Mouse (Mus musculus): Measurements from ENCODE around the gene Cacng7. TPM values are rescaled to one million over a fixed set of nuclear protein-coding genes. Genes with fewer than 3 reads are reported as not detected.

Gene Cacng7
- under 1 TPM in 1 of 2 experiments, not detected in 1; 0.62 TPM for polyA plus RNA-seq (2017; shearing (Covaris generic))

GRCm38 (mm10) chr7:3332619-3333521 is at the start of gene Cacng7:
Gene Cacng7 (plus strand): TSS chr7:3332955.

GRCm38 (mm10) chr7:3288976-3289970 is 43.5 kb upstream of the Cacng7 start, which contains the start of the genes Myadm and Prkcg:
Gene Myadm (plus strand): TSS chr7:3289080.
Gene Prkcg (plus strand): TSS chr7:3289179.

GRCm38 (mm10) chr7:3390413-3391080 is 57.8 kb downstream of the Cacng7 start, which contains the start of gene Cacng8:
Gene Cacng8 (plus strand): TSS chr7:3390683.

Other genes with a start within 250 kb of the Cacng7 start
- gene AU018091, start 163.8 kb upstream of the Cacng7 start, polyA plus RNA-seq (2017; shearing (Covaris generic)) = under 1 TPM; 0.06 to 0.22 TPM
- gene Nlrp12, start 83.2 kb upstream of the Cacng7 start, polyA plus RNA-seq (2017; shearing (Covaris generic)) = under 1 TPM; 0.12 to 0.20 TPM
- gene Myadm, start 43.9 kb upstream of the Cacng7 start, polyA plus RNA-seq (2017; shearing (Covaris generic)) = 10 to 100 TPM in 1 of 2 experiments, 1 to 10 TPM in 1; 6.0 to 19.0 TPM
- gene Prkcg, start 43.8 kb upstream of the Cacng7 start, polyA plus RNA-seq (2017; shearing (Covaris generic)) = under 1 TPM; 0.17 to 0.64 TPM
- gene Cacng8, start 57.7 kb downstream of the Cacng7 start, polyA plus RNA-seq (2017; shearing (Covaris generic)) = under 1 TPM in 1 of 2 experiments, not detected in 1; 0.22 TPM
- gene Cacng6, start 91.2 kb downstream of the Cacng7 start, polyA plus RNA-seq (2017; shearing (Covaris generic)) = under 1 TPM in 1 of 2 experiments, not detected in 1; 0.38 TPM
- gene Tarm1, start 169.7 kb downstream of the Cacng7 start, polyA plus RNA-seq (2017; shearing (Covaris generic)) = 1 to 10 TPM in 1 of 2 experiments, under 1 TPM in 1; 0.13 to 1.5 TPM

Data from inflammation-experienced regulatory T-cells (primary cell).